Mouse (Mus musculus): ENCODE measurements around the gene Endov. TPM values are rescaled to one million over a fixed set of nuclear protein-coding genes. Genes with fewer than 3 reads are reported as not detected.

The Endov gene
- polyA plus RNA-seq, 1 experiment from 2014 or later = 21.3 TPM

DNA sequence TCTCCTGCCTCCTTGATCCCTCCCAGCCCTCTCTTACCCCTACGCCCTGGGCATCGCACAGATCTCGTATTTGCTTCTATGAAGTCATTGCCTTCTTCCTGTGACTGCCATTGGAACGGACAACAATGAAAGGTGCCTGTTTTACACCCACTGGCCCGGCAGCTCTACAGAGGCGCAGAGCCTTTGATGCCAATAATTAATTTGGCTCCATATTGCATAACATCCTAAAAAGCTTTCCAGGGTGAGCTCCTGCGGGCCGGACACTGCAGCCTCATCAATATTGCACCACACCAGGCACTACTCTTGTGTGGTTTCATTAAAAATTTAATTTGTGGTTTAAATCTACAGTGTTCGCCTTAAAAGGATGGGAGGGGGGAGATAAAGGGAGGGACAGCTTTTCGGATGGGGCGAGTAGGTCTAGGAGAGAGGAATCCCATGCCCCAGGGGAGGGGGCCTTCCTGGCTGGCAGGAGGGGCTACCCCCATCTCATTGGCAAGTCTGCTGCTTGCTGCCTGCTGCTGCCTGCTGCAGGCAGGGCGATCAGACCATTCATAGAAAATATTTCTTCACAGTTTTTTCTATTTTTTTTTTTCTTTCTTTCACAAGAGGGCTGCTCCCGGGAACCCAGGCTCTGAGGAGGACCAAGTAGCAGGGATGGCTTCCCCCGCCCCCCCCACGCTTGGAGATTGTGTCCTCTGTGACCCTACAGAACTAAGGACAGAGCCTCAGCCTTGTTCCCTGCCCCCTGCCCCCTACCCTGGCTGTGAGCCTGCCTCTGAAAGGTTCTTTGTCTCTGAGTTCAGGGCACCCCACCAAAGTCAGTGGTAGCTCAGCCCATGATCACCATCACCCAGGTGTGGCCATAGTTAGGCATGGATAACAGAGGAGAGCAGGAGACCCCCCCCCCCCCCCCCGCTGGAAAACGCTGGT, 67.1 kb downstream of the Endov start:
- Histone ChIP-seq H3K27me3 (peaks cover 46% of the 10 kb centered on the region), H3K4me1 (replicated peaks) (peaks cover 26% of the 10 kb centered on the region), H3K4me3 (replicated peaks) (0 out of 2 replicates have a peak overlapping the region, but pooled peaks have one; percentile 7), H3K4me2 (peak overlapping the region; percentile 47), H3K9me3 (no peaks in the 10 kb centered on the region), H3K27ac (peak overlapping the region; percentile 74), H3K36me3 (no peaks in the 10 kb centered on the region), H3K9ac (replicated peaks) (peak overlapping the region; percentile 27; the same call in 1 of the 2 replicates)
- WGBS = 28% methylated on average over 17 of the region's 17 CpGs
- ATAC-seq (ENCODE audit: insufficient number of reproducible peaks, insufficient read depth, low FRiP score, low TSS enrichment, low read depth) = peak; percentile 62

DNA sequence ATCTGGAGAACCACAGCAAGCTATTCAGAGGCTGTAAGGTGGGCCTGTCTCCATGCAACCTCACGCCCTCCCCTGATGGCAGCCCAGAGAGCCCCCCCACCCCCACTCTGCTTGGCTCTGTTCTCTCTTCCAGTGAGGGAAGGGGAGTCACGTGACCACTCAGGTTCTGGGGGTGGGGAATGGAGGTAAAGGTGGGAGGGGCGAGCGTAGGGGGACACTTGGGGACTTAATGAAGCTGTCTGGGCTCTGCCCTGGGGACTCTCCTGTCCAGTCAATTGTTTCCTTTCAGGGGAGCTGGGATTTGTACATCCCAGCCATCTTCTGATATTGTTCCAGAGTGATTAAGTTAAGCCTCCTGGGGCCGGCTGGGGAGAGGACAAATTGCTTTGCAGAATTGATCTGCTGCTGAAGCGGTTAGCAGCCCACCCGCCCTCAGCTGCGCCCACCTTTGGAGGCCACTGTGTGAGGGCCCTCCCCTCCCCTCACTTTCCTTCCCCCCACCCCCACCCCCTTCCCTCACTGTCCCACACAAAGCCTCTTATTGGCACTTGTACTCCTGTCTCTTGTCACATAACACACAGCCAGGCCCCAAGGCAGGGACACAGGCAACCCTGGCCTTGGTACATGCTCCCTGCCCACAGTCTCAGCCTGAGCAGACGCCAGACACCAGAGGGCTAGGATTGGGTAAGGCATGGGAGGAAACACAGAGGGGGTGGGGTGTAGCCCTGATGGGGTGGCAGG, 67.9 kb downstream of the Endov start:
- Histone ChIP-seq H3K4me3 (replicated peaks) (0 out of 2 replicates have a peak overlapping the region, but pooled peaks have one; percentile 7), H3K4me1 (replicated peaks) (peaks cover 33% of the 10 kb centered on the region), H3K36me3 (no peaks in the 10 kb centered on the region), H3K9me3 (no peaks in the 10 kb centered on the region), H3K27ac (peak overlapping the region; percentile 74), H3K4me2 (peak overlapping the region; percentile 47), H3K27me3 (peaks cover 46% of the 10 kb centered on the region), H3K9ac (replicated peaks) (peak overlapping the region; percentile 27; the same call in 1 of the 2 replicates)
- WGBS = 7% methylated on average over 9 of the region's 9 CpGs
- peak; percentile 70 for ATAC-seq (ENCODE audit: insufficient number of reproducible peaks, insufficient read depth, low FRiP score, low TSS enrichment, low read depth)

Other genes starting within 250 kb of the Endov start
- 39.4 and 43.4 TPM in 2 replicates for gene Gaa, start 223.5 kb upstream of the Endov start, polyA plus RNA-seq (2016; fragmentation: Nextera tagmentation; extraction: Ambion mirVana)
- 390 and 396 TPM in 2 replicates for gene Eif4a3, start 191.3 kb upstream of the Endov start, polyA plus RNA-seq (2016; fragmentation: Nextera tagmentation; extraction: Ambion mirVana)
- 0.27 and 0.56 TPM in 2 replicates for gene Card14, start 183.6 kb upstream of the Endov start, polyA plus RNA-seq (2016; fragmentation: Nextera tagmentation; extraction: Ambion mirVana)
- gene Sgsh, start 135.8 kb upstream of the Endov start, polyA plus RNA-seq (2016; fragmentation: Nextera tagmentation; extraction: Ambion mirVana) = 5.5 and 6.1 TPM in 2 replicates
- 12.2 and 12.4 TPM in 2 replicates for gene Slc26a11, start 135.8 kb upstream of the Endov start, polyA plus RNA-seq (2016; fragmentation: Nextera tagmentation; extraction: Ambion mirVana)
- 2.6 and 3.4 TPM in 2 replicates for gene Rnf213, start 98.2 kb upstream of the Endov start, polyA plus RNA-seq (2016; fragmentation: Nextera tagmentation; extraction: Ambion mirVana)
- gene Nptx1, start 56.4 kb downstream of the Endov start, polyA plus RNA-seq (2016; fragmentation: Nextera tagmentation; extraction: Ambion mirVana) = 1.0 and 1.4 TPM in 2 replicates
- gene Rptor, start 111.6 kb downstream of the Endov start, polyA plus RNA-seq (2016; fragmentation: Nextera tagmentation; extraction: Ambion mirVana) = 17.7 and 18.6 TPM in 2 replicates